Mouse (Mus musculus) thymus, adult 2 months (tissue): ENCODE data around the gene Speer4b. TPM values are rescaled to one million over a fixed set of nuclear protein-coding genes. Genes with fewer than 3 reads are reported as not detected.

Experiments used
- DNase-seq: peaks from one replicate; pipeline ENCODE4 v3.0.0; 2021
- H3K27ac ChIP-seq: fragments of 200-500 bp; 2 replicates; pipeline ENCODE4 v1.5.1; 2012; ENCODE audit warnings: low read length, control low read depth; ENCODE audit not compliant: control insufficient read depth, insufficient read depth
- H3K27me3 ChIP-seq: fragments of 200-500 bp; 2 replicates; pipeline ENCODE4 v1.6.1; 2012; ENCODE audit warnings: mild to moderate bottlenecking, low read length, moderate library complexity, mixed read lengths; ENCODE audit not compliant: control insufficient read depth, insufficient read depth
- H3K36me3 ChIP-seq: fragments of 200-500 bp; 2 replicates; pipeline ENCODE4 v1.6.1; 2012; ENCODE audit warnings: mild to moderate bottlenecking, low read length, moderate library complexity; ENCODE audit not compliant: control insufficient read depth, insufficient read depth
- H3K4me1 ChIP-seq: fragments of 200-500 bp; replicated peaks from 2 replicates; pipeline ENCODE4 v1.6.1; 2012; ENCODE audit warnings: low read length; ENCODE audit not compliant: control insufficient read depth, insufficient read depth
- H3K4me3 ChIP-seq: fragments of 200-500 bp; 2 replicates; pipeline ENCODE4 v1.5.1; 2012; ENCODE audit warnings: mild to moderate bottlenecking, low read length, control low read depth, moderate library complexity; ENCODE audit not compliant: control insufficient read depth, insufficient read depth
- CTCF ChIP-seq: fragments of 200-500 bp; IDR thresholded peaks from 2 replicates; pipeline ENCODE4 v1.5.1; 2012; ENCODE audit warnings: mild to moderate bottlenecking, control low read depth, low read length, moderate library complexity, borderline replicate concordance; ENCODE audit not compliant: control insufficient read depth, poor library complexity, insufficient read depth; ENCODE audit errors: extremely low read depth
- POLR2A ChIP-seq: fragments of 200-500 bp; IDR thresholded peaks from 2 replicates; pipeline ENCODE4 v1.6.1; 2012; ENCODE audit warnings: mild to moderate bottlenecking, low read length, control low read depth, moderate library complexity; ENCODE audit not compliant: control insufficient read depth, poor library complexity, insufficient read depth; ENCODE audit errors: extremely low read depth
- WGBS: fragments of 180-500 bp; shearing (Covaris S2); methylation state at CpG from one replicate; pipeline ENCODE4 v1.1.7; 2018; 5-methylcytosine and 5-hydroxymethylcytosine counted together
- polyA plus RNA-seq: library from polyadenylated mRNA; depleted of rRNA; stranded (reverse); fragments of >200 nt; gene quantifications from 2 replicates; pipeline ENCODE4 v1.2.3, GENCODE M21; 2012

Speer4b gene
- polyA plus RNA-seq, 1 experiment, result not detected

DNA sequence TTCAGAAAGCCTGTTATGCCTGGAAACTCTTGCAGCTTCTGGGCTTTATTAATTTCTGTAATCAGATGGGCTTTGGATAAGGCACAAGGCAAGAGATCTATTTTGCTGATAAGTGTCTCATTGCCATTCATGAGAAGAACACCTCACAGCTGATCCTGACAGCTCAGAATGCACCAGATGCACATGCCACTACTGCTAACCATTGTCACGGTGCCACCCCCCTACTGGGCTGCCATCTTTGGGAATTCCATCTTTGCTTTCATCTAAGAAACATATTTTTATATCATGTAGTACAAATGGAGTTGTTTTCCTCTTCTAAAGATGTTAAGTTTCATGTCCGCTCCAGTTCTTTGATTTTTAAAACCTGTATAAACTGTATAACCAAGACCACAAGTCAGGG lies 19.5 kb downstream of the Speer4b start:
- TF ChIP-seq POLR2A (no peak), CTCF (no peak)
- Histone ChIP-seq H3K4me3 (no peak overlapping the region), H3K27me3 (no peaks in the 10 kb centered on the region), H3K27ac (no peak overlapping the region), H3K36me3 (no peaks in the 10 kb centered on the region), H3K4me1 (no peaks in the 10 kb centered on the region)
- WGBS, result 92% methylated on average over 2 of the region's 2 CpGs
- no peak for DNase-seq

DNA sequence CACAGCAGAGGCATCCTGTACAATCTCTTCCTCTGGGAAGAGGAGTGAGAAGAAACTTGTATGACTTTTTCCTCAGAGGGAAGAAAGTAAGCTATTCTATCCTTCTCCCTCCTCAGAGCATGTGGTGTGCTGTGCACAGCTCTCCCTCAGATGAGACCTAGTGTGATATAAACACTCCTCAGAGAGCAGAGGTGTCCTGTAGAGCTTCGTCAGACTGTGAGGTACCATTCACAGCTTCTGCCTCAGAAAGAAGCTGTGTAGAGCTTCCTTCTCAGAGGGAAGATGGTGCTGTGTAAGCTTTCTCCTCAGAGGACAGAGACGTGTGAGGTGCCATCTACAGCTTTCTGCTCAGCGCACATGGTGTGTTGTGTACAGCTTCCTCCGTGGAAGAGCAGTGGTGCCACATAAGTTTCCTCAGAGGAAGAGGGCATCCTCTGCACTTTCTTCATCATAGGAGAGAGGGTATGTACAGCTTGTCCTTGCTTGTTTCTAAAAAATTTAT lies 26.2 kb downstream of the Speer4b start:
- Histone ChIP-seq H3K4me1 (no peaks in the 10 kb centered on the region), H3K27ac (no peak overlapping the region), H3K27me3 (no peaks in the 10 kb centered on the region), H3K4me3 (no peak overlapping the region), H3K36me3 (no peaks in the 10 kb centered on the region)
- TF ChIP-seq POLR2A, result no peak
- no peak for TF ChIP-seq CTCF
- WGBS, result 32% methylated on average over 4 of the region's 4 CpGs
- no peak for DNase-seq

DNA sequence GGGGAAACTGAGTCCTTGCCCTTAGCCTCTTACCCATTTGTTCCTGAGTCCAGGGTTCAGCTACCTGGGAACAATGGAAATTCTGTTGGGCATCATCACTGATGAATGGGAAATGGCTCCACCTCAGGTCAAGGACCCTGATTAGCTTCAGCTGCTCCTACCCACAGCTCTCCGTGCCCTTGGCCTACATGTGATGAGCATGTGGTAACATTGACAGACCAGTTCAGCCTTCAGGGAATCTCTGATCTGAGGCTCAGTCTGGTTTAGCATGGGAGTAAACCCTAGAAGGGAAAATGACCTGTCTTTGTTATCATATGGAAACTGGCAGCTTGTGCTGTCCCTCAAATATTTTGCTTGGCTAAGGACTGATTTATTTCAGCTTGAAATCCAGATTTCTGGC lies 43.6 kb downstream of the Speer4b start:
- 74% methylated on average over 1 of the region's 1 CpGs for WGBS
- TF ChIP-seq CTCF (no peak), POLR2A (no peak)
- Histone ChIP-seq H3K36me3 (no peaks in the 10 kb centered on the region), H3K4me3 (no peak overlapping the region), H3K4me1 (no peaks in the 10 kb centered on the region), H3K27me3 (no peaks in the 10 kb centered on the region), H3K27ac (no peak overlapping the region)
- no peak for DNase-seq

DNA sequence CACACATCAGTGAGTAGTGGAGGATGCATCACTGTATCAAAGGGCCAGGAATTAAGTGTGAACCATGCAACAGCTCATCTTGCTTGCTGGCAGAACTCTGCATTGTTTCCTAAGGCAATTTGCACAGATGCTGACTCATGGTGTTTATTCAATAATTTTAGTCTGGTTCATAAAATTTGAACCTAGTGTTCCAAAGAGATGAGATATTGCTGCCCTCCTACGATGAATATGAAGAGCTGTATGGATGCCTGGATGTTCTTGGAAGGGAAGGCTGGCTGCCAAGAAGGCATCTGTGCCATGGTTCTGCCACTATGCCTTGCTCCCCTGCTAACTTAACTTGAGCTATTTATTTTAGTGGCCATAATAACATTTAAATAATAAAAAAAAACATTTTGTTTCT lies 44.3 kb downstream of the Speer4b start:
- no peaks in the 10 kb centered on the region for H3K4me1 ChIP-seq
- WGBS, result 89% methylated on average over 1 of the region's 1 CpGs

DNA sequence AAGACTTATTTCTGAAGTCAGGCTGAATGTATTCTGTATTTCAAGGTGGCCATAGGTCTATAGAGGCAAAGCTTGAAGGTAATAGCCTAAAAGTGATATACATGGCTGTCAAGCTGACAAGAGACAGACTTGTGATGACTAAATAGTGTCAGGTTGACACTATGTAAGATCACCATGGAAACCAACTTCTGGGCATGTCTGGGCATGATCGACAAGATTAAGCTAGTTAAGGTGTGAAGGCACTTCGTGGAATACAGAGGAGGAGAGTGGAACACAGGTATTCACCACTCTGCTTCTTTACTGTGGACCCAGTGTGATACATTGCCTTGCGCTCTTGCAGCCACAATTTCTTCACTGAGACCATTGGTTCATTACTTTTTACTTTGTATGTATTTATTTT lies 46.9 kb downstream of the Speer4b start:
- H3K27me3 ChIP-seq, result no peaks in the 10 kb centered on the region
- H3K4me1 ChIP-seq, result no peaks in the 10 kb centered on the region
- no peaks in the 10 kb centered on the region for H3K36me3 ChIP-seq
- H3K27ac ChIP-seq, result no peak overlapping the region
- DNase-seq, result no peak
- WGBS, result 85% methylated on average over 3 of the region's 3 CpGs
- TF ChIP-seq CTCF, result no peak
- no peak for TF ChIP-seq POLR2A
- no peak overlapping the region for H3K4me3 ChIP-seq

More for the DNA sequence above, 44.3 kb downstream of the Speer4b start:
- H3K4me3 ChIP-seq, result no peak overlapping the region
- H3K36me3 ChIP-seq, result no peaks in the 10 kb centered on the region
- DNase-seq, result no peak
- TF ChIP-seq POLR2A, result no peak
- no peak for TF ChIP-seq CTCF
- no peaks in the 10 kb centered on the region for H3K27me3 ChIP-seq
- no peak overlapping the region for H3K27ac ChIP-seq

DNA sequence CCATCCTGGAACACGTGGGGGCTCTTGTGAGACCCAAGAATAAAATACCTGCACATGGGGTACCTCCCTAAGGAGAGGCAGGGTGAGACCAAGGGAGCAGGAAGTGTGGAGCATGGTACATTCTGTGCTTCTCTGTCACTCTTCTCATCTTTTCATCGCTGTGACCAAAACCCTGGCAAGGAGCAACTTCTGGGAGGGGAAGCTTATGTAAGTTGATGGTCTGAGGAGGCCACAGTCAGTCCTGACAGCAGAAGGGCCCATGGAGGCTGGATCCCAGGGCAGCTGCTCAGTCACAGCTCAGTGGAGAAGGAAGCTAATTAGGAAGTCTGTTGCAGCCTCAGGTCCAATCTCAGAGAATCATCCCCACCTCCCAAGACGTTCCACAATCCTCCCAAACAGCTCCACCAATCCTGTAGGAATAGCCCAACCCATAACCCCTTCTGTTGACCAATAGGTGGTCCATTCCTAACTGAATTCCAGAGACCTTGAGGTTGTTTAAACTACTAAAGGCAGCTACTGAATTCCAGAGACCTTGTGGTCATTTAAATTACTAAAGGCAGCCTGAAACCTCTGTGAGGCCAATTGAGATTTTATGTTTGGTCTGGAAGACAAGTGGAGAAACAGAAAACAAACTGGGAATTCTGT lies 47.9 kb downstream of the Speer4b start:
- 38% methylated on average over 3 of the region's 3 CpGs for WGBS
- H3K27me3 ChIP-seq, result no peaks in the 10 kb centered on the region
- no peak for TF ChIP-seq POLR2A
- no peak for TF ChIP-seq CTCF
- no peaks in the 10 kb centered on the region for H3K4me1 ChIP-seq
- H3K4me3 ChIP-seq, result no peak overlapping the region
- DNase-seq, result no peak
- no peak overlapping the region for H3K27ac ChIP-seq
- no peaks in the 10 kb centered on the region for H3K36me3 ChIP-seq
